Mouse (Mus musculus) bone marrow macrophage, adult 2 months (primary cell): ENCODE data around the gene Dgcr6.

Source experiments
- CTCF ChIP-seq: IDR thresholded peaks from 2 replicates; pipeline ENCODE4 v1.5.1; 2012; ENCODE audit warnings: low read depth, mild to moderate bottlenecking, low read length, moderate library complexity
- POLR2A ChIP-seq: IDR thresholded peaks from 2 replicates; pipeline ENCODE4 v1.6.1; 2012; ENCODE audit warnings: mild to moderate bottlenecking, low read depth, low read length, borderline replicate concordance

GRCm38 (mm10) chr16:18031752-18032151, 20.9 kb upstream of the Dgcr6 start:
- TF ChIP-seq POLR2A (no peak), CTCF (no peak)
